Mouse (Mus musculus): ENCODE data around the gene Tshz2. TPM values are rescaled to one million over a fixed set of nuclear protein-coding genes. Genes with fewer than 3 reads are reported as not detected.

Tshz2 gene
- polyA plus RNA-seq, 1 experiment from 2014 or later, result 5.4 TPM

GRCm38 (mm10) chr2:169636414-169636813, 3.6 kb downstream of the Tshz2 start:
- H3K36me3 ChIP-seq (ENCODE audit: control insufficient read depth, insufficient read depth, low read length), result no peaks in the 10 kb centered on the region
- no peak overlapping the region for H3K27ac ChIP-seq (ENCODE audit: low read depth, low read length)
- DNase-seq (ENCODE audit: low spot score), result no peak
- no peaks in the 10 kb centered on the region for H3K4me1 ChIP-seq (replicated peaks; ENCODE audit: control insufficient read depth, insufficient read depth, low read length)
- peak overlapping the region; percentile 31; the same call in 1 of the 2 replicates for H3K4me2 ChIP-seq
- no peak for ATAC-seq (replicated peaks; ENCODE audit: low FRiP score)
- 62% methylated on average over 4 of the region's 4 CpGs for WGBS
- H3K9ac ChIP-seq (ENCODE audit: low read depth, low read length), result no peak overlapping the region
- 0 out of 2 replicates have a peak overlapping the region, but pooled peaks have one; percentile 12 for H3K4me3 ChIP-seq (ENCODE audit: low read depth, low read length)
- peaks cover 7% of the 10 kb centered on the region for H3K27me3 ChIP-seq (replicated peaks; ENCODE audit: control insufficient read depth, insufficient read depth, low read length)
- H3K9me3 ChIP-seq (ENCODE audit: control insufficient read depth, low read length), result no peaks in the 10 kb centered on the region

- ATAC-seq (replicated peaks; ENCODE audit: low FRiP score), result no peak
- no peak overlapping the region for H3K9ac ChIP-seq (ENCODE audit: low read depth, low read length)
- 72% methylated on average over 14 of the region's 14 CpGs for WGBS
- H3K4me3 ChIP-seq (ENCODE audit: low read depth, low read length), result no peak overlapping the region
- no peaks in the 10 kb centered on the region for H3K27me3 ChIP-seq (replicated peaks; ENCODE audit: control insufficient read depth, insufficient read depth, low read length)
- DNase-seq (ENCODE audit: low spot score), result no peak
- H3K4me2 ChIP-seq, result no peak overlapping the region
- no peak overlapping the region for H3K27ac ChIP-seq (ENCODE audit: low read depth, low read length)
- H3K4me1 ChIP-seq (replicated peaks; ENCODE audit: control insufficient read depth, insufficient read depth, low read length), result no peaks in the 10 kb centered on the region
- no peaks in the 10 kb centered on the region for H3K9me3 ChIP-seq (ENCODE audit: control insufficient read depth, low read length)
- H3K36me3 ChIP-seq (ENCODE audit: control insufficient read depth, insufficient read depth, low read length), result no peaks in the 10 kb centered on the region
Observed at GRCm38 (mm10) chr2:169641547-169641946, 8.7 kb downstream of the Tshz2 start.

- Histone ChIP-seq H3K9me3 (ENCODE audit: control insufficient read depth, low read length) (no peaks in the 10 kb centered on the region), H3K4me1 (replicated peaks; ENCODE audit: control insufficient read depth, insufficient read depth, low read length) (no peaks in the 10 kb centered on the region), H3K27ac (ENCODE audit: low read depth, low read length) (no peak overlapping the region), H3K4me3 (ENCODE audit: low read depth, low read length) (no peak overlapping the region), H3K4me2 (no peak overlapping the region), H3K27me3 (replicated peaks; ENCODE audit: control insufficient read depth, insufficient read depth, low read length) (no peaks in the 10 kb centered on the region), H3K36me3 (ENCODE audit: control insufficient read depth, insufficient read depth, low read length) (no peaks in the 10 kb centered on the region), H3K9ac (ENCODE audit: low read depth, low read length) (no peak overlapping the region)
- DNase-seq (ENCODE audit: low spot score) (no peak), ATAC-seq (replicated peaks; ENCODE audit: low FRiP score) (no peak)
- 78% methylated on average over 8 of the region's 8 CpGs for WGBS
Observed at GRCm38 (mm10) chr2:169642420-169642819, 9.6 kb downstream of the Tshz2 start.

- H3K27ac ChIP-seq (ENCODE audit: low read depth, low read length), result no peak overlapping the region
- no peak overlapping the region for H3K9ac ChIP-seq (ENCODE audit: low read depth, low read length)
- H3K9me3 ChIP-seq (ENCODE audit: control insufficient read depth, low read length), result no peaks in the 10 kb centered on the region
- H3K4me1 ChIP-seq (replicated peaks; ENCODE audit: control insufficient read depth, insufficient read depth, low read length), result no peaks in the 10 kb centered on the region
- WGBS, result 85% methylated on average over 7 of the region's 7 CpGs
- ATAC-seq (replicated peaks; ENCODE audit: low FRiP score) (no peak), DNase-seq (ENCODE audit: low spot score) (no peak)
- H3K27me3 ChIP-seq (replicated peaks; ENCODE audit: control insufficient read depth, insufficient read depth, low read length), result no peaks in the 10 kb centered on the region
- H3K4me3 ChIP-seq (ENCODE audit: low read depth, low read length), result no peak overlapping the region
- no peaks in the 10 kb centered on the region for H3K36me3 ChIP-seq (ENCODE audit: control insufficient read depth, insufficient read depth, low read length)
- H3K4me2 ChIP-seq, result no peak overlapping the region
Observed at GRCm38 (mm10) chr2:169647091-169647490, 14.3 kb downstream of the Tshz2 start.

- Histone ChIP-seq H3K4me2 (no peak overlapping the region), H3K9ac (ENCODE audit: low read depth, low read length) (no peak overlapping the region), H3K27ac (ENCODE audit: low read depth, low read length) (no peak overlapping the region), H3K27me3 (replicated peaks; ENCODE audit: control insufficient read depth, insufficient read depth, low read length) (no peaks in the 10 kb centered on the region), H3K4me3 (ENCODE audit: low read depth, low read length) (no peak overlapping the region), H3K4me1 (replicated peaks; ENCODE audit: control insufficient read depth, insufficient read depth, low read length) (no peaks in the 10 kb centered on the region), H3K9me3 (ENCODE audit: control insufficient read depth, low read length) (no peaks in the 10 kb centered on the region), H3K36me3 (ENCODE audit: control insufficient read depth, insufficient read depth, low read length) (no peaks in the 10 kb centered on the region)
- DNase-seq (ENCODE audit: low spot score) (no peak), ATAC-seq (replicated peaks; ENCODE audit: low FRiP score) (no peak)
- WGBS, result 60% methylated on average over 7 of the region's 7 CpGs
Observed at GRCm38 (mm10) chr2:169649262-169649885, 16.6 kb downstream of the Tshz2 start.

GRCm38 (mm10) chr2:169653282-169653681, 20.5 kb downstream of the Tshz2 start:
- DNase-seq (ENCODE audit: low spot score) (no peak), ATAC-seq (replicated peaks; ENCODE audit: low FRiP score) (no peak)
- Histone ChIP-seq H3K4me3 (ENCODE audit: low read depth, low read length) (no peak overlapping the region), H3K9ac (ENCODE audit: low read depth, low read length) (no peak overlapping the region), H3K9me3 (ENCODE audit: control insufficient read depth, low read length) (no peaks in the 10 kb centered on the region), H3K36me3 (ENCODE audit: control insufficient read depth, insufficient read depth, low read length) (no peaks in the 10 kb centered on the region), H3K27ac (ENCODE audit: low read depth, low read length) (no peak overlapping the region), H3K27me3 (replicated peaks; ENCODE audit: control insufficient read depth, insufficient read depth, low read length) (no peaks in the 10 kb centered on the region), H3K4me2 (no peak overlapping the region), H3K4me1 (replicated peaks; ENCODE audit: control insufficient read depth, insufficient read depth, low read length) (no peaks in the 10 kb centered on the region)
- 80% methylated on average over 1 of the region's 1 CpGs for WGBS

GRCm38 (mm10) chr2:169663792-169664191, 31.0 kb downstream of the Tshz2 start:
- Histone ChIP-seq H3K4me1 (replicated peaks; ENCODE audit: control insufficient read depth, insufficient read depth, low read length) (peaks cover 8% of the 10 kb centered on the region; the same call in 1 of the 2 replicates), H3K4me3 (ENCODE audit: low read depth, low read length) (no peak overlapping the region), H3K4me2 (no peak overlapping the region), H3K9me3 (ENCODE audit: control insufficient read depth, low read length) (no peaks in the 10 kb centered on the region), H3K27me3 (replicated peaks; ENCODE audit: control insufficient read depth, insufficient read depth, low read length) (no peaks in the 10 kb centered on the region), H3K36me3 (ENCODE audit: control insufficient read depth, insufficient read depth, low read length) (no peaks in the 10 kb centered on the region), H3K9ac (ENCODE audit: low read depth, low read length) (no peak overlapping the region), H3K27ac (ENCODE audit: low read depth, low read length) (peak overlapping the region; percentile 25; the same call in 1 of the 2 replicates)
- ATAC-seq (replicated peaks; ENCODE audit: low FRiP score), result no peak
- no peak for DNase-seq (ENCODE audit: low spot score)
- 62% methylated on average over 8 of the region's 8 CpGs for WGBS

- Histone ChIP-seq H3K27ac (ENCODE audit: low read depth, low read length) (no peak overlapping the region), H3K4me3 (ENCODE audit: low read depth, low read length) (no peak overlapping the region), H3K4me2 (no peak overlapping the region), H3K9me3 (ENCODE audit: control insufficient read depth, low read length) (no peaks in the 10 kb centered on the region), H3K36me3 (ENCODE audit: control insufficient read depth, insufficient read depth, low read length) (no peaks in the 10 kb centered on the region), H3K27me3 (replicated peaks; ENCODE audit: control insufficient read depth, insufficient read depth, low read length) (no peaks in the 10 kb centered on the region), H3K4me1 (replicated peaks; ENCODE audit: control insufficient read depth, insufficient read depth, low read length) (peaks cover 6% of the 10 kb centered on the region), H3K9ac (ENCODE audit: low read depth, low read length) (no peak overlapping the region)
- 82% methylated on average over 7 of the region's 7 CpGs for WGBS
- no peak for ATAC-seq (replicated peaks; ENCODE audit: low FRiP score)
- DNase-seq (ENCODE audit: low spot score), result no peak
Observed at GRCm38 (mm10) chr2:169671264-169671663, 38.5 kb downstream of the Tshz2 start.

- Histone ChIP-seq H3K36me3 (ENCODE audit: control insufficient read depth, insufficient read depth, low read length) (no peaks in the 10 kb centered on the region), H3K9me3 (ENCODE audit: control insufficient read depth, low read length) (no peaks in the 10 kb centered on the region), H3K4me3 (ENCODE audit: low read depth, low read length) (no peak overlapping the region), H3K27me3 (replicated peaks; ENCODE audit: control insufficient read depth, insufficient read depth, low read length) (no peaks in the 10 kb centered on the region), H3K4me2 (no peak overlapping the region), H3K4me1 (replicated peaks; ENCODE audit: control insufficient read depth, insufficient read depth, low read length) (no peaks in the 10 kb centered on the region; the same call in none of the 2 replicates), H3K9ac (ENCODE audit: low read depth, low read length) (no peak overlapping the region), H3K27ac (ENCODE audit: low read depth, low read length) (no peak overlapping the region)
- WGBS, result 84% methylated on average over 6 of the region's 6 CpGs
- DNase-seq (ENCODE audit: low spot score) (no peak), ATAC-seq (replicated peaks; ENCODE audit: low FRiP score) (no peak)
Observed at GRCm38 (mm10) chr2:169673786-169674185, 41.0 kb downstream of the Tshz2 start.
